Mouse (Mus musculus) adrenal gland, postnatal 36 days (tissue): ENCODE measurements around the gene Itgb1. TPM values are rescaled to one million over a fixed set of nuclear protein-coding genes. Genes with fewer than 3 reads are reported as not detected.
A peak's percentile ranks its signal among the peaks of the same experiment; 100 is the strongest.

Experiments
- DNase-seq, 2 experiments: peaks; one replicate each; pipeline ENCODE4 v3.0.0; 2021; ENCODE audit warnings: mixed read lengths in 1 of 2
- long read RNA-seq, 2 experiments: library from polyadenylated mRNA; stranded (forward); transcript quantifications; one replicate each; pipeline ENCODE4 v2.0.0; 2021; ENCODE audit warnings: borderline sequencing depth in 2 of 2
- total RNA-seq, 2 experiments: library from RNA; stranded (reverse); gene quantifications; 2 replicates each; pipeline ENCODE4 v1.2.3; 2021

The Itgb1 gene
- 100 to 1,000 TPM; 280 to 291 TPM for total RNA-seq
- long read RNA-seq, experiment 1, transcript Itgb1-203 (4 exons, 651 nt): minor isoform, 7 of 341 reads
- long read RNA-seq, experiment 1, transcript Itgb1-201 (16 exons, 3,815 nt): major isoform, 289 of 341 reads
- long read RNA-seq, experiment 1, partial matches to known transcripts: 35 of 341 reads
- long read RNA-seq, experiment 1, other reads (novel, unspliced or antisense): 9 of 341 reads
- long read RNA-seq, experiment 2, transcript Itgb1-201 (16 exons, 3,815 nt): major isoform, 60 of 73 reads
- long read RNA-seq, experiment 2, partial matches to known transcripts: 2 of 73 reads
- long read RNA-seq, experiment 2, other reads (novel, unspliced or antisense): 10 of 73 reads

DNA sequence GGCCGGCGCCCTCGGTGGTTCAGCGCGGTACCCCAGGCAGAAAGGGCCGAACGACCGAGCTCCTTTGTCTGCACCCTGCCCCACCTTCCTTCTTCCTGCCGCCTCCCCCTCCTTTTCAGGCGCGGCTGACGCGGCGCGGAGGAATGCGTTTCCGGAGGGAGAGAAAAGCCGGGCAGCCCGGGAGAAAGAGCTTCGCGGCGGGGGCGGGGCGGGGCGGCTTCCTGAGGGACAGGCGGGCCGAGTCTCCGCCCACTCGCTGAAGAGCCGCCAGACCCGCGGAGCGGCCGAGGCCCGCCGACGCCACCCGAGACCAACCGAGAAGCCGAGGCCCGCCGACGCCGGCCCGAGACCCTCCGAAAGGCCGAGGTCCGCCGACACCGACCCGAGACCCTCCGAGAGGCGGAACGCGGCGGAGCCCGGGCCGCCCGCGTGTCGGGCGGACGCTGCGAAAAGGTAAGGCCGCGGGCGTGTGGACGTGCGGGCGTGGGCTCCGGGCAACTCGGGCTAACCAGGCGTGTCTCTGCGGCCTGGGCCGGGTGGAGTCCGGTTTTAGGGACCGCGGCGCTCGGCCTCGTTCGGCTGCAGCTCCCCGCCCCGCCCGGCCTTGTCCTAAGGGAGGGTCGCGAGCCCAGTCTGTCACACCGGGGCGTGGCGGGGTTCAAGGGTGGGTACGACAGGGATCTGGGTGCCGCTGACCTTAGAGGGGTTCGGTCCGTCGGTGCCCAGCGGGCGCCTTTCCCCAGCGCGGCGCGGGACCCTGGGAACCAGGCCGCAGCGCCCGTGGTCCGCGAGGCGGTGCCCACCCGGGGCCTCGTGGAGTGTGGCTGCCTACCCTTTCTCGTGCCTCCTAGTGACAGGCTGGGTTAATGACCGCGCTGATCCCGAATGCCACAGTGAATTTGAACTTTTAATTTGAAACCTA, at the start of gene Itgb1:
TSS of gene Itgb1 (plus strand) at position 148 of the 922 bp plus-strand sequence.
- peak; percentile 97 to 98 for DNase-seq

DNA sequence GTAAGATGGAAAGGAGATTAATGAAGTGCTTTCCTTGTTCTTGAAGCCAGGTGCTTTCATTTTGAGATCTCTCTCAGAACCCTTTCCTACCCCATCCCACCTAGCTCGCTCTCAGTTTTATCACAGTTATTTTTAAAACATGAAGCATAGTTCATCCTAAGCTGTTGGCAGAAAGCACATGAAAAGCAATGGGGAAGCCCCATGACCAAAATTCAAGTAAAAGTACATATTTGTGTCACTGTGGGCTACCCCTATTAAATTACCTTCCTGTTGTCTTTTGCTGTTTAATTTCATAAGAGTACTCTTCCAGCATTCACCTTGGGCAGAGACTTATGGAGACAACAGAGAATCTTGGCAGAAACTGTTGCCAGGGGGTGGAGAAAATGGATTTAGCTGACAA, 42.4 kb upstream of the Itgb1 start:
- no peak for DNase-seq

DNA sequence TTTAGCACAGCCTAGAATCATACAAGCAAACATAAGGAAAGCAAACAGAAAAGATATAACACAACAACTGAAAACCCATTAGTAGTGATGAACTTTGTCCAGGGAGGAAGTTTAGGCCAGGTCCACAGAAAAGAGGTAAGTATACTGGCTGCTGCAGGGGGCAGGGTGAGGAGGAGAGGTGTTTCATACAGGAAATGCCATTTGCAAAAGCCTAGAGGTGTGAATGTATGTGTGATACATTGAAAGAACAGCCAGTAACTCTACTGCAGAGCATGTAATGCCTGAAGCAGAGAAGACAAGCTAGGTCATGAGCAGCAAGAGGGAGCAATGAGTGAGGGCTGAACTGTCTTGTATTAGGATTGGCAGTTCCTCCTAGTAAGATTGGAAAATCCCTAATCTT, 40.0 kb upstream of the Itgb1 start:
- no peak for DNase-seq

DNA sequence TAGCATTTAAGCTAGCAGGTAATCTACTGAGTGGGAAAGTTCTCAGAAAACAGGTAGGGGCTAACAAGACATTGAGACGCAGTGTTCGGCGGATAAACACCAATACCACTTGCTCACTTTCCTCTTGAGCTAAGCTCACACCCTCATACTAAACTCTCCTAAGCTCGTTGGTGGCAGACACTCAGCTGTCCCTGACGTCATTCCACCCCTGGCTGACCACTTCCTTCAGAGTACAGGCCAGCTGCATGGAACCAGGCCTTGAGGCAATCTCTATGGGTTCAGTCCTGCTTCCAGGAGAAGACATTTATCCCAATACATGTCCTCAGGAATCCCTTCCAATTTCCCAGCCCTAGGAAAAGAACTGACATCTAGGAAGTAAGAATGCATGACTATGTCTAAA, 39.0 kb upstream of the Itgb1 start:
- DNase-seq: no peak

DNA sequence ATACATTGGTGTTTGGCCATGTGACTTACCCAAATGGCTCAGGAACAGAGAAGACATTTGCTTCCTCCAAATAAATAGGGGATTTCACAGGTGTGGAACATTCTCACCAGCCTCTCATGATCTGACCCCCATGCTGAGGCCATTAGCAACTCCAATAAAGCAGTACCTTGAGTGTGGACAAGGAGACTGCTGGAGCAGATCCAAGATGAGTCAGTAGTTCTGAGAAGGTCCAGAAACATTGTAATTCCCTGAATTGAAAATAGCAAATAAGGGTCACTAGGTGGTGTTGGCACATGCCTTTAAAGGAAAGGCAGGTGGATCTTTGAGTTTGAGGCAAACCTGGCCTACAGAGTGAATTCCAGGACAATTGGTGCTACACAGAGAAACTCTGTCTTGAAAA, 37.4 kb upstream of the Itgb1 start:
- DNase-seq: peak; percentile 40 to 49

DNA sequence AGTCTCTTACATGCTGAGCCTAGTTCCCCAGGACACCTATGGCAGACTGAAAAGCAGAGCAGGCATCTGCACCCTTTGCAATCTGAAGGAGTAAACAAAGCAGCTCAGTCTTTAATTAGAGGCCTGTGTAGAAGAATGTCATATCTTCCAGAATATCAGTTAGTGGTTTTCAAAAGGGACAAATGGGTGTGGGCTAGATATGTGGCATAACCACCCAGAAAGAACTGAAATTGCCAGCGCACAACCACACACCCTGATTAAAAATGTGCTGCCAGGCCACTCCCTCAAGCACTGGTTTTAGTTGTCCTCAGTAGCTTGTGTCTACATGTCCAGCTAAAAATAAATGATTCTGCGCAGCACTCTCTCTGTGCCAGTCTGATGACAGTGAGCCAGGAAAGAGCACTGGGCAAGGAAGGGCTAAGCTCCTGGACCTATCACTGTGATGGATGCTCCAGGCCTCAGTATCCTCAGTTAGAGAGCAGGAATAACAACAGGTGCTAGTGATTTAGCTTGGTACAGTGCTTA, 35.1 kb upstream of the Itgb1 start:
- DNase-seq: no peak

DNA sequence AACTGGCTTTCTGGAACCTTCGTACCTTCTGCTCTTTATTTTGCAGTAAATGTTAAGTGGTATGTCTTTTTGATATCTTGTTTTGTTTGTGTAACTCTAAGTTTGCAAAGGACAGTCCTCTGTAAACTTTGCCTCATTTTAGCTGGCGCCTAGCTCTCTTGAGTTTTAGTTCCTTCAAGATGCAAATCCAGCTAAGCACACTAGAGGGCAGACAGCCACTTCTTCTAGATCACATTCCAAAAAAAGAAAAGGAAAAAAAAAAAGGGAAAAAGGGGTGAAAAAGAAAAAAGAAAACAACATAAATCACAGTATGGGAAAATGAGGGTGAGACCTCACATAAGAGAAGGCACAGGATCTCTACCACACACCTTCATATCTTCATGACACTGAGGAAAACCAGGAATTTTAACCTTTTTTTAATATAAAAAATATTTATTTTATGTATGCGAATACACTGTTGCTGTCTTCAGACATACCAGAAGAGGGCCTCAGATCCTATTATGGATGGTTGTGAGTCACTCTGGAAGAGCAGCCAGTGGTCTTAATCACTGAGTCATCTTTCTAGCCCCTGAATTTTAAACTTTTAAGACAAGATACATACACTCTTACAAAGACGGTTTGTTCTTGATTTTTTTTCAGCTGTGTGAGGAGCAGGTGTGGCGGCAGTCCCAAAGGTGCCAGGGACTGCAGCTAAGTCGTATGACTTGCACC, 32.9 kb upstream of the Itgb1 start:
- peak in 1 of 2 experiments; percentile 68 for DNase-seq

DNA sequence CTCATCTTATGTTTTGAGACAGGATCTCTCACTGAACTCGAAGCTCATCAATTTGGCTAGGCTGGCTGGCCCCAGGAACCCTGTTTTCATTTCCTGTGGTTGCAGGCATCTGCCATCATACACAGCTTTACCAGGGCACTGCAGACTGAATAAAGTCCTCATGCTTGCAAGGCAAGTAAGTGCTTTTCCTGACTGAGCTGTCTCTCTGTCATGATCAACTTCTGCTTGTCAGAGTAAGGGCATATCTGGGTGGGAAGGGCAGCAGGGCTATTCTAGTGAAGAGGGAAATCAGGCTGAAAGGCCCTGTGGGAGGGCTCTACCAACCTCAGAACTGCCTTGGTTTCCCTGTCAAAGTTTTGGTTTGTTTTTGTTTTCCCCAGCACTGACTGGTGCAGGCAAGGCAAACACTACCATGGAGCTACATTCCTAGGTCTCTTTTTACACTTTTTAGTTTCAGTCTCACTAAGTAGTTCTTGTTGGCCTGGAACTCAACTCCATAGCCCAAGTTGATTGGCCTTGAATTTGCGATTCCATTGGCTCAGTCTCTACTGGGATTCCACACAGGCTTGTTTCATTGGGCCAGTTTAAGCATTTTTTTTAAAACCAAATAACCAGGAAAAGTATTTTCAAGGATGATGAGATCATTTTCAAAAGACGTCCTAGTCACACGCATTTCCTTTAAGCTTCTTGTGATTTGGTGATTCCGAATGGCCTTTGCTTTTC, 31.7 kb upstream of the Itgb1 start:
- DNase-seq: no peak

DNA sequence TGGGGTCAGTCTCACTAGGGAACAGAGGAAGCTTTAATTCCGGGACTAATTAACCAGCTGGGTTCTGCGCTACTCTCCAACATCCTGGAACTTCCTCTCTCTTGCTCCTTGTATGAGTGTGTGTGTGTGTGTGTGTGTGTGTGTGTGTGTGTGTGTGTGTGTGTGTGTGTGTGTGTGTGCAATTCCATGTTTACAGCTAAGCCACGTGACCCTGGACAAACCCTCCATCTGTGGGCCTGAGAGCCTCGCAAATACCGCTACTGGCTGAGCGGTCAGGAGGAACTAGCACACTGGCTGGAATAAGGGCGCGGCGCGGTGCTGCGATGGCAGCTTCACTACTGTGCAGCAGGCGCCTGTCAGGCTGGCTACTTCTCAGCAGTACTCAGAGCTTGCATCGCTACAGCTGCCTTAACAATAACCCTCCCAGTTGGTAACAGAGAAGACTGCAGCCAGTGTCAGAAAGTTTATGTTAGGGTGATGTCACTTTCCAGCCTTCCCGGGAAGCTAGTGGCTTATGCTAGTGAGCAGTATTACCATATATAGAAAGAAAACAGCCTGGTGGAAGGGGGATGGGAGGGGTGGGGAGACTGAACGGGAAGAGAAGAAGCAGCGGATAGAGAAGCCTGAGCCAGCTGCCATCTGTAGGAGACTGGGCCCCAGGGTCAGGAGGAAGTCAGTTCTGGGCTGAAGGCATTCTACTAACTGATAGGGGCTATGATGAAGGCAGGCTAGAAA, 30.9 kb upstream of the Itgb1 start:
- peak; percentile 74 to 76 for DNase-seq

DNA sequence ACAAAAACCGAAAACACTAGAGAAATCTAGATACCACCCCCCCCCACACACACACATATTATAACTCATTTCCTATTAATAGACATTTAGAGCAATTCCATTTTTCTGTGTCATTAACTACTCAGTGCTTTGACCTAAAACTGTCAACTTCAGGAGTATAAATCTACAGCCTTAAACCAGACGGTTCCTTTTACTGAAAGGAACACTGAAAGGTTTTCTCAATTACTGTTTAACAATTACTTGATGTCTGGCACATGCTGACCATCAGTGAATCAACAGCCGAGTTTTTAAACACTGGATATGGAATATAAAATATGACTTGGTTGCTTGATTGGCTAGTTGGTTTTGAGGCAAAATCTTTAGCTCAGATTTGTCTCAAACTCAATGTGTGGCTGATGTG, 23.3 kb upstream of the Itgb1 start:
- DNase-seq: no peak

DNA sequence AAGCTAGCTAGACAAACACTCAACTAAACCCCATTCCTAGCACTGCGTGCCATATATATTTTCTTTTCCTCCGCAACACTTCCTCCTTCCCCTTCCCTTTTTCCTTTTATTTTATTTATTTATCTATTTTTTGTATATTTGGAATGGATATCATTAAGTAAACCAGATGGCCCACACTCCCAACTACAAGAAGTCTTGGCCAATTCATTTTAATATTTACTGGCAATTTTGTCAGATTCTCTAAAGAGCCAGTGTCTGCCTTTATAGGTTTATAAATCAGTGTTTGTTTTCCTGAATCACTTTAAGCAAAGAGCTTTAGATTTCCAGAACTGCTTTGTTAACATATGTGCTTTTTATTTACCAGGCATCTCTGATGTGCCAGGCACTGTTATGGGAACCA, 22.8 kb upstream of the Itgb1 start:
- DNase-seq: no peak

DNA sequence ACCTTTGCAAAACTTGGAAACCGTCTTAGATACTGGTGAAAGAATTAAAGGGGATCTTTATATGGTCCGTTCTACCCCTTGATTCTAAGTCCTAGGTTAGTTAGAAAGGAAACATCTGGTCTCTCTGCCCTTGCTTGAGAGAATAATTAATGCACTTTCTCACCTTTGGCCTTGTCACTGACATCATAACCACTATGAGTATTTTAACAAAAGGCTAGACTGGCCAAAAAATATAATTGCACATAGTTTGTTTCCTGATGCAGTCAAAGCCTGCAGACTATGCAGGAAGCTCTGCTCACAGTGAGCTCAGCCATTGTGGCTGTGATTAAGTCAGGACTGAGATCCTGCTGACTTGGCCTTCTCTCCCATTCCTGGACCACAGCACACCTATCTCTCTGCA, 22.3 kb upstream of the Itgb1 start:
- DNase-seq: peak in 1 of 2 experiments; percentile 25

DNA sequence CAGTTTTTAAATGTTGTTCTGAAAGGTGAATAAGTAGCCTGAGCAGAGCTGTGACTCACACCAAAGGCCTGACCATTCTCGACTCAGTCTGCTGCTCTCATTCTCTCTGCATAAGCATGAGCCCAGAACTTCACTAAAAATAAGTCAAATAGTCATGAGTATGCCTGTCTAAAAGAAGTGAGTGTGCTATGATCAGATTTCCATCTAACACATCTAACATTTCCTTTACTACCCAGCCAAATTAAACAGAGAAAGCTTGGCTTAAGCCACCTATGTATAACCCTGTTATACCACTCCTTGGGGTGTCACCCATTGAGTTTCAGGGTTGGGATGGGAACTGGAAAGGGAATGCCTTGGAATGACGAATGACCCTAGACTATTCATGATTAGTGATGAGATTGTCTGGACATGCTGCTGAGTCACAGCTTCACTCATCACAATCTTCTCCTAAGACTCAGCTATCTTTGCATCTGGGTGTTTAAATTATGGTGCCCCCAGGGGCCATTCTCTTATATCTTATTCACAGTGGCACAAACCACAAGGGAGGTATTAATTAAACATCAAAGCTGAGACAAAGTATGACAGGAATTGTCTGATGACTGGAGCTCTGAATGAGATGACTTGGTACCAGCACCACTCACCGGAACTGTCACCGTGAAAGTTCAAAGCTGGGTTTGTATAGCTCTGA, 18.7 kb upstream of the Itgb1 start:
- DNase-seq: no peak

DNA sequence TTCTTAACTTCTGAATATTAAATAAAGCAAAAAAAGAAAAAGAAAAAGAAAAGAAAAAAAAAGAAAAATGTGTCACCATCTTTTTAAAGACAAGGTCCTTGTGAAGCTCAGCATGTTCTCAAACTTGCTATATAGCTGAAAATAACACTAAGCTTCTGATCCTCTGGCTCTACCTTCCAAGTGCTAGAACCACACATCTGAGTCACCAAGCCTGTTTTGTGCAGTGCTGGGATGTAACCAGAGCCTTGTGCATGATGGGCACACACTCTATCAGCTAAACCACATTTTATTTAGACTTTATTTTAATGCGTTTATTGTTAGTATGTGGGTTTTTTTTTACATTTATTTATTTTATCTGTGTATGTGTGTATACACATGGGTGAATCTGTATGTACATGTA, 13.6 kb upstream of the Itgb1 start:
- DNase-seq: no peak

DNA sequence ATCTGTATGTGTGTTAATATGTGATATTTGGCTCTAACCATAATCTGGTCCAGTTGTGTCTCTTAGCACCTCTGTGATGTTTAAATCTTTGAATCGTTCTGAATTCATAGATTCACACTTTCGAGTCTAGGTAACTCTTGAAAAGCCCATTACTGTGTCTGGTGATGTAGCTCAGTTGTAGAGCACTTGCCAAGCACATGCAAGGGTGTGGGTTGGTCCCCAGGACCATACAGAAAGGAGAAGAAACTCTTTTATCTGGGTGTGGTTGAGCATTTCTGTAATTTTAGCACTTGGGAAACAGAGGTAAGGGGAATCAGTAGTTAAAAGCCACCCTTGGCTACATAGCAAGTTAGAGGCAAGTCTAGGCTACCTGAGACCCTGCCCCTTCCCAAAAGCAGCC, 13.0 kb upstream of the Itgb1 start:
- DNase-seq: no peak

DNA sequence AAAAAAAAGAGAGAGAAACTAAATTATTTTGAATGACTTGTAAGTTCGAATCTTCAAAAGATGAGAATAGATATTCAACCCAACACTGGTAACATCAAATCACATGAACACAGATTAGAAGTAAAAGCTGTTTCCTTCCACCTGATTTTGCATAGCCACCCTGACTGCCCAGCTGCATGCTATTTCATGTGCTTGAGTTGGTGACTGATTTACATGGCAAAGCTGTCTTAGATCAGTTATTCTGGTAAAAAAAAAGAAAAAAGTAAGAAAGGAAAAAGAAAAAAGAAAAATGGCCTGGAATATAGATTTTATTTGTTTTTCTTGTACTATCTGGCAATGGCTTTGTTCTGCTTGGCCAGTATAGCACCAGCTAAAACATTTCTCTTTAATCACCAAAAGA, 12.5 kb upstream of the Itgb1 start:
- DNase-seq: no peak

DNA sequence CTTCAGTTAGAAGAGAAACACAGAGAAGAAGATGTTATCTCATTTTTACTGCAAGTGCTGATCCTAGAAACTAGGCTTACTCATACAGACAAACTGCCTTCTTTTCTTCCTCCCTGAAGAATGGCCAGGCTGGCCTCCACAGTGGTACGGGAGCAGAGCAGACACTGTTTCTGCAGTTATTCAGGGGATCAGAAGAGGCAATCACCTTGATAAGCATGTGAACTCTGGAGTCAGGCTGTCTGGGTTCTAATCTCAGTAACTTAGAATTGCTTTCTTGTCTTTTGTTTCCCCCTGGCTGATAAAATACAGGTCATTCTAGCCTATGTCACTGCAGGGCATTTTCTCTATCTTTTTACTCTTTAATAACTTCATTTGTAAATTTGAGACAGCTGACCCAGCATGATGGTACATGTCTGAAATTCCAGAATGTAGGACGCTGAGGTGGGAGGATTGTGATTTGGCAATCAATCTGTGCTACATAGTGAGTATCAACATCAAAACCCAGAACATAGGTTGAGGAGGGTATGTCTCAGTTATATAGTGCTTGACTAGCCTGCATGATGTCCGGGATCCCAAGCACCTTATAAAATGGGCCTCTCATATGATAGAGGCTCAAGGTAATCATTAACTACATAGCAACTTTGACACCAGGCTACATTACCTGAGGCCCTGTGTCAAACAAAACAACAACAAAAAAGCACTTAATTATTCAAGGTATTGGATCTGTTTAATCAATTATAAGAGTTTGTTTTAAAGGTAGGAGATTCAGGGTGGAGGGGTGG, 9.4 kb upstream of the Itgb1 start:
- DNase-seq: no peak

DNA sequence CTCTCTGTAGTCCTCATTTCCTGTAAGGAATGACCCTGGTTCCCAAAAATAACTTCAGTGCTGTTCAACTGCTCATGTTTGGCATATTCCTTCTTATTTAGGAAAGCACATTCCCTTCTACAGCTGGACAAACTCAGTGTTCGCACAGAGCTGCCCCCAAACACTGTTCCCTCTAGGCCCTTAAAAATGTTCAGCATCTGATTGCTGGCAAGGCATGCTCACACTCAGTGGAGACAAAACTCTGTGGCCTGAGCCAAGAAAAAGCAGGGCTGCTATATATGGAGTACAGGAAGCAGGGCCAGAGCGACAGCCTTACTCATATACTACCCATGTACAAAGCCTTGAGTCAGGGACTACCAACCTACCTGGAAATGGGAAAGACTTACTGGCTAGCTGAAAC, 5.5 kb upstream of the Itgb1 start:
- DNase-seq: peak in 1 of 2 experiments; percentile 12

DNA sequence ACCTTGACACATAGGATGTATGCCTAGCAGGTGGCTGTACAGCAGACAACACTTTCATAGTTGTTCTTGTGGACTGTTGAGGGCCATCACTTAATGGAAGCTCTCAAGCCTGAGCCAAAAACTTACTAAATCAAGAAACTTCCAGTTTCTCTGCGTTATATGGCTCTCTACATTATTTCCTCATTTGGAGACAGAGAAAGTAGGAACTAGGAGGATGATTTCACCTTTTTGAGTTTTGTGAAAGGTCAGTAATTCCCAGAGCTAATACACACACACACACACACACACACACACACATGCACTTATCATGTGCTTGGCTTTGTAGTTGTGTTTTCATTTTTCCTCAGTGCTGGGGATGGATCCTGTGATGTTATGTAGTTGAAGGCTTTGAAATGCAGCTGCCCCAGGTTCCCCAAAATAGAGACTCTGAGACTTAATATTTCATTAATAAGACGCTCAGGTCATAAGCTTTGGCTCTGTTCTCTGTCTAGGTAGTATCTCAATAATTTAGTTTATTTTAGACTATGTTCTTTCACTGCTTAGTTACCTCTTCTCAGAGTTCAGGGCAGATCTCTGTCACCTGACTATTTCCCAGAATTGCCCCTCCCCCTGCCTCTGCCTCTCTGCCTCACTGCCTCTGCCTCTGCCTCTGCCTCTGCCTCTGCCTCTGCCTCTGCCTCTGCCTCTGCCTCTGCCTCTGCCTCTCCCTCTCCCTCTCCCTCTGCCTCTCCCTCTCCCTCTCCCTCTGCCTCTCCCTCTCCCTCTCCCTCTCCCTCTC, 4.7 kb upstream of the Itgb1 start:
- DNase-seq: no peak
